Mouse (Mus musculus): Measurements from ENCODE around the gene Zgpat. TPM values are rescaled to one million over a fixed set of nuclear protein-coding genes. Genes with fewer than 3 reads are reported as not detected.

Zgpat gene
- polyA plus RNA-seq, 1 experiment, result 30.8 TPM

GRCm38 (mm10) chr2:181342766-181343165 is 22.0 kb upstream of the Zgpat start:
- Histone ChIP-seq H3K27ac (ENCODE audit: control insufficient read depth, insufficient read depth, low read depth, low read length, poor library complexity) (no peak overlapping the region), H3K4me1 (ENCODE audit: control insufficient read depth, insufficient read depth, low read length) (no peaks in the 10 kb centered on the region; the same call in 1 of the 2 replicates), H3K4me3 (replicated peaks; ENCODE audit: control insufficient read depth, low read depth, low read length) (no peak overlapping the region)
- 84% methylated on average over 6 of the region's 6 CpGs for WGBS
- TF ChIP-seq POLR2A (IDR thresholded peaks at IDR 0.05; ENCODE audit: borderline replicate concordance, control insufficient read depth, low read depth, low read length) (no peak), CTCF (IDR thresholded peaks at IDR 0.05; ENCODE audit: control insufficient read depth, insufficient read depth, low read length) (no peak)

GRCm38 (mm10) chr2:181356780-181357179 is 7.9 kb upstream of the Zgpat start:
- 87% methylated on average over 3 of the region's 3 CpGs for WGBS
- Histone ChIP-seq H3K4me3 (replicated peaks; ENCODE audit: control insufficient read depth, low read depth, low read length) (no peak overlapping the region), H3K4me1 (ENCODE audit: control insufficient read depth, insufficient read depth, low read length) (no peaks in the 10 kb centered on the region), H3K27ac (ENCODE audit: control insufficient read depth, insufficient read depth, low read depth, low read length, poor library complexity) (no peak overlapping the region)
- TF ChIP-seq CTCF (IDR thresholded peaks at IDR 0.05; ENCODE audit: control insufficient read depth, insufficient read depth, low read length) (no peak), POLR2A (IDR thresholded peaks at IDR 0.05; ENCODE audit: borderline replicate concordance, control insufficient read depth, low read depth, low read length) (no peak)

GRCm38 (mm10) chr2:181363946-181364345 is 782 bp upstream of the Zgpat start:
- H3K4me1 ChIP-seq (ENCODE audit: control insufficient read depth, insufficient read depth, low read length), result no peaks in the 10 kb centered on the region; the same call in 1 of the 2 replicates
- TF ChIP-seq CTCF (IDR thresholded peaks at IDR 0.05; ENCODE audit: control insufficient read depth, insufficient read depth, low read length) (no peak), POLR2A (IDR thresholded peaks at IDR 0.05; ENCODE audit: borderline replicate concordance, control insufficient read depth, low read depth, low read length) (no peak)
- 79% methylated on average over 3 of the region's 3 CpGs for WGBS
- no peak overlapping the region for H3K27ac ChIP-seq (ENCODE audit: control insufficient read depth, insufficient read depth, low read depth, low read length, poor library complexity)
- H3K4me3 ChIP-seq (replicated peaks; ENCODE audit: control insufficient read depth, low read depth, low read length), result no peak overlapping the region

- WGBS, result 7% methylated on average over 14 of the region's 14 CpGs
- H3K4me3 ChIP-seq (replicated peaks; ENCODE audit: control insufficient read depth, low read depth, low read length), result peak overlapping the region; percentile 90
- peak overlapping the region; percentile 89; the same call in 1 of the 2 replicates for H3K27ac ChIP-seq (ENCODE audit: control insufficient read depth, insufficient read depth, low read depth, low read length, poor library complexity)
- H3K4me1 ChIP-seq (ENCODE audit: control insufficient read depth, insufficient read depth, low read length), result no peaks in the 10 kb centered on the region; the same call in 1 of the 2 replicates
- TF ChIP-seq CTCF (IDR thresholded peaks at IDR 0.05; ENCODE audit: control insufficient read depth, insufficient read depth, low read length) (no peak), POLR2A (IDR thresholded peaks at IDR 0.05; ENCODE audit: borderline replicate concordance, control insufficient read depth, low read depth, low read length) (no peak)
Observed at GRCm38 (mm10) chr2:181364487-181364859, 255 bp upstream of the Zgpat start.

- WGBS, result under 1% methylated on average over 20 of the region's 20 CpGs
- peak overlapping the region; percentile 90 for H3K4me3 ChIP-seq (replicated peaks; ENCODE audit: control insufficient read depth, low read depth, low read length)
- H3K27ac ChIP-seq (ENCODE audit: control insufficient read depth, insufficient read depth, low read depth, low read length, poor library complexity), result peak overlapping the region; percentile 89
- H3K4me1 ChIP-seq (ENCODE audit: control insufficient read depth, insufficient read depth, low read length), result no peaks in the 10 kb centered on the region; the same call in 1 of the 2 replicates
- TF ChIP-seq POLR2A (IDR thresholded peaks at IDR 0.05; ENCODE audit: borderline replicate concordance, control insufficient read depth, low read depth, low read length) (no peak), CTCF (IDR thresholded peaks at IDR 0.05; ENCODE audit: control insufficient read depth, insufficient read depth, low read length) (no peak; the same call in 1 of the 2 replicates)
Observed at GRCm38 (mm10) chr2:181365655-181366075, 937 bp downstream of the Zgpat start.

GRCm38 (mm10) chr2:181370001-181370400 is 5.3 kb downstream of the Zgpat start:
- Histone ChIP-seq H3K4me1 (ENCODE audit: control insufficient read depth, insufficient read depth, low read length) (no peaks in the 10 kb centered on the region; the same call in 1 of the 2 replicates), H3K27ac (ENCODE audit: control insufficient read depth, insufficient read depth, low read depth, low read length, poor library complexity) (no peak overlapping the region), H3K4me3 (replicated peaks; ENCODE audit: control insufficient read depth, low read depth, low read length) (no peak overlapping the region)
- TF ChIP-seq POLR2A (IDR thresholded peaks at IDR 0.05; ENCODE audit: borderline replicate concordance, control insufficient read depth, low read depth, low read length), result no peak
- TF ChIP-seq CTCF (IDR thresholded peaks at IDR 0.05; ENCODE audit: control insufficient read depth, insufficient read depth, low read length), result no peak
- WGBS, result 87% methylated on average over 5 of the region's 5 CpGs

GRCm38 (mm10) chr2:181375787-181376186 is 11.1 kb downstream of the Zgpat start:
- 79% methylated on average over 2 of the region's 2 CpGs for WGBS
- Histone ChIP-seq H3K4me1 (ENCODE audit: control insufficient read depth, insufficient read depth, low read length) (no peaks in the 10 kb centered on the region; the same call in 1 of the 2 replicates), H3K4me3 (replicated peaks; ENCODE audit: control insufficient read depth, low read depth, low read length) (no peak overlapping the region), H3K27ac (ENCODE audit: control insufficient read depth, insufficient read depth, low read depth, low read length, poor library complexity) (no peak overlapping the region)
- TF ChIP-seq POLR2A (IDR thresholded peaks at IDR 0.05; ENCODE audit: borderline replicate concordance, control insufficient read depth, low read depth, low read length), result no peak

- Histone ChIP-seq H3K4me1 (ENCODE audit: control insufficient read depth, insufficient read depth, low read length) (no peaks in the 10 kb centered on the region; the same call in 1 of the 2 replicates), H3K27ac (ENCODE audit: control insufficient read depth, insufficient read depth, low read depth, low read length, poor library complexity) (peak overlapping the region; percentile 45; the same call in 1 of the 2 replicates), H3K4me3 (replicated peaks; ENCODE audit: control insufficient read depth, low read depth, low read length) (no peak overlapping the region)
- 0% methylated on average over 2 of the region's 2 CpGs for WGBS
- TF ChIP-seq CTCF (IDR thresholded peaks at IDR 0.05; ENCODE audit: control insufficient read depth, insufficient read depth, low read length) (no peak), POLR2A (IDR thresholded peaks at IDR 0.05; ENCODE audit: borderline replicate concordance, control insufficient read depth, low read depth, low read length) (no peak)
Observed at GRCm38 (mm10) chr2:181377230-181377629, 12.5 kb downstream of the Zgpat start.

- no peaks in the 10 kb centered on the region; the same call in 1 of the 2 replicates for H3K4me1 ChIP-seq (ENCODE audit: control insufficient read depth, insufficient read depth, low read length)
- H3K27ac ChIP-seq (ENCODE audit: control insufficient read depth, insufficient read depth, low read depth, low read length, poor library complexity), result no peak overlapping the region
- TF ChIP-seq POLR2A (IDR thresholded peaks at IDR 0.05; ENCODE audit: borderline replicate concordance, control insufficient read depth, low read depth, low read length), result no peak
- TF ChIP-seq CTCF (IDR thresholded peaks at IDR 0.05; ENCODE audit: control insufficient read depth, insufficient read depth, low read length), result no peak
- WGBS, result 87% methylated on average over 5 of the region's 5 CpGs
- H3K4me3 ChIP-seq (replicated peaks; ENCODE audit: control insufficient read depth, low read depth, low read length), result no peak overlapping the region
Observed at GRCm38 (mm10) chr2:181378701-181379100, 14.0 kb downstream of the Zgpat start.

Data from bone marrow, adult 2 months (tissue).